Mouse (Mus musculus): ENCODE results near the gene Fezf1. TPM values are rescaled to one million over a fixed set of nuclear protein-coding genes. Genes with fewer than 3 reads are reported as not detected.
A peak's percentile ranks its signal among the peaks of the same experiment; 100 is the strongest.

Gene Fezf1
- polyA plus RNA-seq (2016; fragmentation: Nextera tagmentation; extraction: Ambion mirVana), result 0.16 and 0.26 TPM in 2 replicates

DNA sequence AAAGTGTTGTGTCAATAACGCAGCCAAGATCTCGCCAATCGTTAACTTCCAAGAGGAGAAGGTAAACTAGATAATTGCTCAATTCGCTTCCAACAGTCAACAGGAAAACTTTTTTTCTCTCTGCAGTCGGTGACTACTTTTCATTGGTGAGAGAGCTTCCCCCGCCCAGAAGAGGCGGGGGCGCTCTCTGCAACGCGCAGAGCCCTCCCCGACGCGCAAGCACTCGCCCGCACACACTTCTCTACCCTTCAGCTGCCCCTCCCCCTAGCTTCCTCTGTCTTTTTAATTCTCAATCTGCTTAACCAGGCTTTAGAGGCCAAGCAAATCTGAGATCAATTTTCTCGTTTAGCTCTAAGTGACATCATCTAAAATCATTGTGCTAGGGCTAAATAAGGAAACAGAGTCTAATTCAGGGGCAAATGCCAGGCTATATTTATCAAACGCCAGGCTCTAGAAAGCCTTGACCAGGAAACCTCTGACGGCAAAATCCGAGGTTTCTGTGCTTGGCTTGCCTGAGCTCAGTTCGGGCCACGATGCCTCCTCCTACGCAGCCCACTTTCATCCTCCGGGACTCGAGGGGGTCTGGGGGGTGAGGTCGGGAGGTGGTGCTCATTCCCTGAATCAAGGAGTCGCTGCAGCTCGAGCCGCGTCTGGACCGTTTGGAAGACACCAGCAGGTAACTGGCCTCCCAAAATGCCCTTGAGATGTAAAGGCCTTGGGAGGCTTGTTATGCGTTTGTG, at the start of gene Fezf1:
Gene Fezf1, minus strand, starts transcription at position 50 of the 740 bp plus-strand sequence.
- WGBS, result under 1% methylated on average over 31 of the region's 31 CpGs
- Histone ChIP-seq H3K27me3 (peaks cover 85% of the 10 kb centered on the region), H3K4me1 (peaks cover 18% of the 10 kb centered on the region), H3K9ac (peak within 1 kb of the TSS; percentile 36; the same call in 1 of the 2 replicates), H3K4me3 (peak within 1 kb of the TSS; percentile 36), H3K9me3 (replicated peaks) (no peaks in the 10 kb centered on the region), H3K4me2 (replicated peaks) (peak within 1 kb of the TSS; percentile 62), H3K27ac (no peak within 1 kb of the TSS), H3K36me3 (no peaks in the 10 kb centered on the region)
- no peak for ATAC-seq (ENCODE audit: low FRiP score)

DNA sequence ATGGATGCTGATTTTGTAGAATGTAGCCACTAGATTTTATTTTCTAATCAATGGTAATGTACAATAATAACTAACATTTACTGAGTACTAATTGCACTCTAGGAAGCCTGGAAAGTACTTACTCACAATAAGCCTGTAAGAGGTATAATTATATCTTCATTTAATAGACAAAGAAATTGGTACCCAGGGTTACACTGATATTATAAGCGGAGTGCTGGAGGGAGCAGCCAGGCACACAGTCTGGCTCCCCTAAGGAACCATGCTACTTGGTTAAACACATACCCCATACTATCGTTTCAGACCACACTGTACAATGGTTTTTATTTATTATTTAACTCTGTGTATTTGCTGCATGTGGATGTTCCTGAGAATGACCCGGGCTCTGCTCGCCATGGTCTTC, 46.5 kb upstream of the Fezf1 start:
- Histone ChIP-seq H3K4me1 (no peaks in the 10 kb centered on the region), H3K9ac (no peak overlapping the region), H3K36me3 (no peaks in the 10 kb centered on the region), H3K27me3 (no peaks in the 10 kb centered on the region), H3K4me2 (replicated peaks) (no peak overlapping the region), H3K4me3 (no peak overlapping the region), H3K9me3 (replicated peaks) (no peaks in the 10 kb centered on the region), H3K27ac (no peak overlapping the region)
- WGBS, result 91% methylated on average over 4 of the region's 4 CpGs
- ATAC-seq (ENCODE audit: low FRiP score), result no peak

DNA sequence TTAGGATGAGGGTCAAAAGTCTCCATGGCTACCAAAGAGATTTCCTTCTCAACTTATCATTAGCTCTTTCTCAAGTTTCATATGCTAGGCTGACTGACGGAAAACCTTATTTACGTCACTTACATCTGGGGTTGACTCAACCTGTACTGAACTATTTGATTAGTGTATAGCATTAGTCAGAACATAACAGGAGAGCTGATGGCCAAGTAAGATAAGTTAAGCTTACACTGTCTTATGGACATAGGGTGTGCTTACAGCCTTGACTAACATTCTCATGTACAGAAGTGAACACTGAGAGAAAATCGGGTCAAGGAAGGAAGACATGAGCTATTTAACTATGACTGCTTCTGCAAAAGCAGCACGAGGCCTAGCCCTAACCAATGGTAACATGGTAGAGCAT, 40.6 kb upstream of the Fezf1 start:
- H3K4me2 ChIP-seq (replicated peaks), result no peak overlapping the region
- H3K27ac ChIP-seq, result no peak overlapping the region
- 91% methylated on average over 4 of the region's 4 CpGs for WGBS
- H3K36me3 ChIP-seq, result no peaks in the 10 kb centered on the region
- no peaks in the 10 kb centered on the region for H3K9me3 ChIP-seq (replicated peaks)
- no peak overlapping the region for H3K9ac ChIP-seq
- H3K4me3 ChIP-seq, result no peak overlapping the region
- peaks cover 5% of the 10 kb centered on the region for H3K27me3 ChIP-seq
- ATAC-seq (ENCODE audit: low FRiP score), result no peak
- no peaks in the 10 kb centered on the region for H3K4me1 ChIP-seq

DNA sequence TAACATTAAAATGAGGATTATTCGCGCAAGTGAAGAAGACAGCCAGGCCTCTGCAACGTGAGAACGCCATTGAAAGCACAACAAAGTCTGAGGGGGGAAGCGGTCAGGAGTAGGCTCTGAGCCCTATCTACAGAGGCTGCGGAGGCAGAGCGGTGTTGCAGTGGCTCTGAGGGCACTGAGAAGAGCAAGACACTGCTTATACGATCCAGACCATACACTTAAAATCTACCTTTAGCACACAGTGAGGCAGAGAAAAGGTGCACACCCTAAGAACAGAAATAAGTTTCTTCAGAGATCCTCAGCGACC, 33.3 kb upstream of the Fezf1 start:
- Histone ChIP-seq H3K27ac (no peak overlapping the region), H3K9ac (no peak overlapping the region), H3K4me2 (replicated peaks) (no peak overlapping the region), H3K4me1 (no peaks in the 10 kb centered on the region; the same call in 1 of the 2 replicates), H3K4me3 (no peak overlapping the region), H3K27me3 (peaks cover 41% of the 10 kb centered on the region), H3K9me3 (replicated peaks) (no peaks in the 10 kb centered on the region), H3K36me3 (no peaks in the 10 kb centered on the region)
- 48% methylated on average over 9 of the region's 9 CpGs for WGBS
- ATAC-seq (ENCODE audit: low FRiP score), result peak; percentile 53

DNA sequence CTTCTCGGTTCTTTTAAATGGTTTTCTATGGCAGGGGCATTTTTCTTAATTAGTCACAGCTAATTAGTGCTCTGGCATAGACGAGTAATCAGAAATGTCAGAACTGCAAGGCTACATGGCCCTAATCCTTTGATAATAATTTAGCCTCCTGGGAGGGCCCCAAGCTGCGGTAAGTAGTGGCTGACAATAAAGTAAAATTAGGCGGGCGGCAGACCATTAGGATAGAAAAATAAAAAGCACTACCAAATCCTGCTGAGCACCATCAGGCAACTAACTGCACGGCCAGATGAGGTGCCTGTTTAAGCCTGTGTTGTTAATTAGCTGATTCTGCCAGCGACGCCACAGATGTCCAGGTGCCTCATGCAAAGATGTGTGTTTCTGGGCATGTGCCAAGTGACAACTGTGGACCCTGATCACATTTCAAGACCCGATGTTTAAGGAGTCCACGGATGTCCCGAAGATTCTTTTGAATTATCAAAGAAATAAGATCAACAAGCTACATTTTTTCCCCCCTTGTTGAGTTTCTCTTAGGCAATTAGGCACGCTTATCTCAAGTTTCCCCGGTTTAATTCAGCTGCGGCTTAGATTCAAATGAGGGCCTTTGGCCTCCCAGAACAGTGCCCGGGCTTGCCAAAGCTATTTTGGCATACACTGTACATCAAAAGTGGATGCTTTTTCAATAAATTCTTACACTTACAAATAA, 32.8 kb upstream of the Fezf1 start:
- 19% methylated on average over 15 of the region's 15 CpGs for WGBS

DNA sequence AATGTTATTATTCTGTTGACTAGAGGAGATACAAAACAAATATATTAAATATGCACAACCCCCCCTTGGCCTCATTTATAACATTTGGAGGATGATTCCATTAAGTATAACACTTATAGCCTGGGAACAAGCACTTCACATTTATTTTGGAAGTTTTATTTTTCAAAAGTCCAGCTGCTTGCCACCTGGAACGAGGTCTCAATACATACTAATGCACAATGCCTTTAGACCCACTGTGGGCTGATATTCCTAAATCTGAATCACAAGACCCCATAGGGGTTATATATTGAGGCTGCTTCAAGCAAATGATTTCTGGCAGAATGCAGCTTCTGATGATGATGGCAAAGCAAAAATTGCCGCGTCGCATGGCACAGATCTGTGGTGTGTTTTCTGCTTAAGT, 25.3 kb upstream of the Fezf1 start:
- Histone ChIP-seq H3K4me1 (peaks cover 11% of the 10 kb centered on the region), H3K27me3 (peaks cover 50% of the 10 kb centered on the region), H3K9me3 (replicated peaks) (no peaks in the 10 kb centered on the region), H3K27ac (no peak overlapping the region), H3K9ac (no peak overlapping the region), H3K4me3 (no peak overlapping the region), H3K36me3 (no peaks in the 10 kb centered on the region), H3K4me2 (replicated peaks) (peak overlapping the region; percentile 34; the same call in 1 of the 2 replicates)
- 0 out of 2 replicates have a peak, but pooled peaks have one; percentile 12 for ATAC-seq (ENCODE audit: low FRiP score)
- 51% methylated on average over 4 of the region's 4 CpGs for WGBS

More for the DNA sequence above, 32.8 kb upstream of the Fezf1 start:
- no peaks in the 10 kb centered on the region for H3K36me3 ChIP-seq
- no peak overlapping the region for H3K4me2 ChIP-seq (replicated peaks)
- no peak overlapping the region for H3K4me3 ChIP-seq
- H3K27ac ChIP-seq, result no peak overlapping the region
- H3K27me3 ChIP-seq, result peaks cover 43% of the 10 kb centered on the region
- H3K4me1 ChIP-seq, result no peaks in the 10 kb centered on the region; the same call in 1 of the 2 replicates
- ATAC-seq (ENCODE audit: low FRiP score), result peak; percentile 91
- no peaks in the 10 kb centered on the region for H3K9me3 ChIP-seq (replicated peaks)
- no peak overlapping the region for H3K9ac ChIP-seq

DNA sequence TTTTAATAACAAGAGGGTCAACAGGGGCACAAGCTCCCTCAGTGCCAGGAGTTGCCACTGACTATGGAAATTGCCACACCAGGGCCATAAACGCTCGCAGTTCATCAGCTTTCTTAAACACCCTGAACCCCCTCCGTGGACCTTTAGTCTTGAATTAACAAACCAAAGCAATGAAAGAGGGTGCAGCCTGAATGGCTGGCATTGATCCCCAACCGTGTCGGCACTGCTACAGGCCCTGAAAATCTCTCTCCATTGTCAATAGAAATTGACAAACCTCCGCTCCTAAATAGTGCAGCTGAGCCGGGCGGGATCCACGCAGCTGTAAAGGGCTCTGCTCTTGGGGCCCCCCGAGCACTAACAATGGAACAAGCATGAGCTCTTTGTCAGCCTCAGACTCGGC, 24.8 kb upstream of the Fezf1 start:
- no peaks in the 10 kb centered on the region for H3K9me3 ChIP-seq (replicated peaks)
- peaks cover 51% of the 10 kb centered on the region for H3K27me3 ChIP-seq
- no peak overlapping the region for H3K27ac ChIP-seq
- peak overlapping the region; percentile 34 for H3K4me2 ChIP-seq (replicated peaks)
- 5% methylated on average over 11 of the region's 11 CpGs for WGBS
- H3K9ac ChIP-seq, result no peak overlapping the region
- no peaks in the 10 kb centered on the region for H3K36me3 ChIP-seq
- no peak overlapping the region for H3K4me3 ChIP-seq
- ATAC-seq (ENCODE audit: low FRiP score), result peak; percentile 94
- peaks cover 11% of the 10 kb centered on the region for H3K4me1 ChIP-seq

DNA sequence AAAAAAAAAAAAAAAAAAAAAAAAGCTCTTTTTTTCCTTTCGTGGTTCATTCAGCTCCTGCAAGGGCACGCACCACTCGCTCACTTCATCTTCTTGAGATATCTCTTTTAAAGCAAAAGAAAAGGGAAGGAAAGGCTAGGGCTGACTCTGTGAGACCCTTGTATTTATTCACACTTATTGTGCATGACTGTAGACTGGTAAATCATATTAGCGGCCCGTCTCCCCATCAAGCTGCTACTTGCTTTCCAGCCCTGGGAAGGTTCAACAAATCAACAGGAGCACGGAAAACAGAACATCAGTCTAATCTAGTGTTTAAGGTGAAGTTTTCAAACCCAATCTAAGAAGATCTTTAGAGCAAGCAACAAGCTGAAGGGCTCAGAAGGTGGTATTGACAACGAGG, 24.4 kb upstream of the Fezf1 start:
- peak; percentile 29; the same call in 1 of the 2 replicates for ATAC-seq (ENCODE audit: low FRiP score)

DNA sequence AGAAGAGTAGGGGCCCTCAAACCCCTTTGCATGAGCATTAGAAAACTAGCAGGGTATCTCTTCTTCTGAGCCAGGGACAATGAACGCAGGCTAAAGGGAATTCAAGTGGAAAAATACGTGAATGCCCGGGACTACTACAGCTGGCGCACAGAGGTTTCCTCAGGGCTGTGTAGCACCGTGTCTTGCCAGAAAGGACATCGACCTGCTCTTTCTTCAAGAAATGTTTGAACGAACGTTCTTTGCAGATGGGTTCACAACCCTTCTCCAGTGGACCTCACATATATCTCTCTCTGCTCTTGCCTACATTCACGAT, 12.5 kb upstream of the Fezf1 start:
- Histone ChIP-seq H3K27ac (no peak overlapping the region), H3K4me2 (replicated peaks) (peak overlapping the region; percentile 30), H3K9me3 (replicated peaks) (no peaks in the 10 kb centered on the region), H3K27me3 (peaks cover 83% of the 10 kb centered on the region), H3K9ac (no peak overlapping the region), H3K4me3 (peak overlapping the region; percentile 16; the same call in 1 of the 2 replicates), H3K4me1 (peaks cover 5% of the 10 kb centered on the region; the same call in 1 of the 2 replicates), H3K36me3 (no peaks in the 10 kb centered on the region)
- ATAC-seq (ENCODE audit: low FRiP score), result no peak
- WGBS, result 1% methylated on average over 9 of the region's 9 CpGs

More for the DNA sequence above, 24.4 kb upstream of the Fezf1 start:
- Histone ChIP-seq H3K36me3 (no peaks in the 10 kb centered on the region), H3K4me2 (replicated peaks) (peak overlapping the region; percentile 34; the same call in 1 of the 2 replicates), H3K27ac (no peak overlapping the region), H3K9ac (no peak overlapping the region), H3K9me3 (replicated peaks) (no peaks in the 10 kb centered on the region), H3K27me3 (peaks cover 55% of the 10 kb centered on the region), H3K4me1 (peaks cover 11% of the 10 kb centered on the region), H3K4me3 (no peak overlapping the region)
- WGBS, result 9% methylated on average over 7 of the region's 7 CpGs

DNA sequence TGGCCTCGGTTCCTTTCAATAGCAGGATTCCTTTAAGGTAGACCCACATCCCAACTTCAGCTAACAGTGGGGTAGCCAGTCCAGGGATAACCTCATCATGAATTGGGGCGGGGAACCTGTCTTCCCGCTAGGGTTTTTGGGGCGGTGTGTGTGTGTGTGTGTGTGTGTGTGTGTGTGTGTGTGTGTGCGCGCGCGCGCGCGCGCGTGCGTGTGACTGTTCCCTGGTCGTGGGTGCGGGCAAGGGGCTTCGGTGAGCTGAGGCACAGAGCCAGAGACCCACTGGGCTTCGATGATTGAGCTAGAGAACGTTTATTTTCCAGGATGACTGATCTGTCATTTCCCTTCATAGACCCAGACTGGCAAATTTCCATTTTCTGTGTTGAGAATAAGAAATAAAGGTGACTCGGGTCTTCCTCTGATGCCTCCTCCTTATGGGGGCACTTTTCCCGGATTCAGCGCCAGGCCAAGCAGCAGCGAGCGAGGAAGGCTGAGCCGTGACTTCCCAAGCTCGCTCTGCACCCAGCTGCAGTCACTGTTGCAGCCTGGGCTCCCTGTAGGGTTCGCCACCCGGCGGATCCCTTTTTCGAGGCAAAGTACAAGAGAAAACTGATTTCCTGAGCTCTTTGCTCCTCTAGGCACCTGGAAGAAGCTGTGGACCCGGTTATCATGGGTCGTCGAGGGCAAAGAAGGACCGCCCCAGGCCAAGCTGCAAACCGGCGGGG, 12.0 kb upstream of the Fezf1 start:
- Histone ChIP-seq H3K27ac (no peak overlapping the region), H3K9ac (no peak overlapping the region)

DNA sequence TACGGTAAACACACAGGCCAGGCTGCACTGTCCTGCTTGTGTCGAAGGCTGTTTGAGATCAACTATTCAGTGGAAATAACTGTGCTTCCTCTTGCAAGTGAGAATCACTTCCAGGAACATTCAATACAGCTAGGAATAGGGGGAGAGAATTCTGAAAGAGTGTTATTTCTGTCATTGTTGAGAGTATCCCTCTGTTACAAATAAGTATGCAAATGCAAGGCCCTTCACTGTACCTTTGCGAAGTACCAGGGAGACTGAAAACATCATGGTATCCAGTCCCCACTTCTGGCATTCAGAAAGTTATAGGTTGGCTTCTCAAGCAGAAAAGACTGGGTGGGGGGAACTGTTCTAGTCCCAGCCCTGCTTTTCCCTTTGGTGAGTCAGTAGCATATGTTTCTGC, 9.8 kb upstream of the Fezf1 start:
- Histone ChIP-seq H3K4me3 (no peak overlapping the region), H3K9me3 (replicated peaks) (no peaks in the 10 kb centered on the region), H3K4me1 (peaks cover 12% of the 10 kb centered on the region), H3K36me3 (no peaks in the 10 kb centered on the region), H3K4me2 (replicated peaks) (no peak overlapping the region), H3K27ac (no peak overlapping the region), H3K27me3 (peaks cover 93% of the 10 kb centered on the region), H3K9ac (no peak overlapping the region)
- ATAC-seq (ENCODE audit: low FRiP score), result no peak
- WGBS, result 16% methylated on average over 3 of the region's 3 CpGs

More for the DNA sequence above, 12.0 kb upstream of the Fezf1 start:
- H3K27me3 ChIP-seq, result peaks cover 85% of the 10 kb centered on the region
- ATAC-seq (ENCODE audit: low FRiP score), result peak; percentile 61; the same call in 1 of the 2 replicates
- H3K4me1 ChIP-seq, result peaks cover 5% of the 10 kb centered on the region; the same call in 1 of the 2 replicates
- WGBS, result under 1% methylated on average over 36 of the region's 36 CpGs
- H3K9me3 ChIP-seq (replicated peaks), result no peaks in the 10 kb centered on the region
- no peaks in the 10 kb centered on the region for H3K36me3 ChIP-seq
- H3K4me2 ChIP-seq (replicated peaks), result peak overlapping the region; percentile 30
- peak overlapping the region; percentile 16; the same call in 1 of the 2 replicates for H3K4me3 ChIP-seq

DNA sequence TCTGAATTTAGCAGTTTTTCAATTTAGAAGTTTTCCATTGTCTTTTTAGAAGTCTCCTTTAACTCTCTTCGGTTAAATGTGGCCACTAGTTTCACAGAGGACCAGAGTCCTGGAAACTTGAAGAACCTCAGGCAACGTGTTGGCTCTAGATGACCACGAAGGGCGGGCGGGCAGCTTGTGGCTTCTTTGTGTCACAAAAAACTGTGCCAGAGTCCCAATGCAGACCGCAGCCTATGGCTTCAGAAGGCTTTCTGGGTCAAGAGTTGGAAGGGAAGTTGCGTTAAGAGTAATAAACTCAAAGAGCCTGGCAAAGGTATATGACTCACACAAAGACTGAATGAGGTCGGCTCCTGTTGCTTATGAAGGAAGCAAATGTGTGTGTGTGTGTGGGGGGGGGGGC, 7.0 kb upstream of the Fezf1 start:
- Histone ChIP-seq H3K36me3 (no peaks in the 10 kb centered on the region), H3K4me2 (replicated peaks) (no peak overlapping the region), H3K4me1 (peaks cover 7% of the 10 kb centered on the region), H3K9me3 (replicated peaks) (no peaks in the 10 kb centered on the region), H3K4me3 (no peak overlapping the region), H3K27me3 (peaks cover 88% of the 10 kb centered on the region), H3K27ac (no peak overlapping the region), H3K9ac (no peak overlapping the region)
- WGBS, result 1% methylated on average over 8 of the region's 8 CpGs
- no peak for ATAC-seq (ENCODE audit: low FRiP score)

All from hindbrain, embryonic 12.5 days (tissue).